ENCODE assay signal across 8 mouse cellular contexts in genomic region chr9:37229880-37230325, GRCm38 (mm10). TPM values are rescaled to one million over a fixed set of nuclear protein-coding genes. Genes with fewer than 3 reads are reported as not detected.
DNase-seq lines count a peak whose midpoint lies in the region; ATAC-seq and TF ChIP-seq lines count a peak whose summit lies in the region.

No protein-coding gene starts in this region.

- peak; percentile 99 for TF ChIP-seq CTCF in heart, adult 2 months (IDR thresholded peaks at IDR 0.05)

- no peaks in the 10 kb centered on the region for H3K36me3 ChIP-seq in embryonic facial prominence, embryonic 11.5 days (replicated peaks; ENCODE audit: control insufficient read depth, insufficient read depth, low read depth, low read length)
- H3K36me3 ChIP-seq in heart, adult 2 months (ENCODE audit: control insufficient read depth, insufficient read depth, low read length), result no peaks in the 10 kb centered on the region
- H3K36me3 ChIP-seq in limb, embryonic 10.5 days, result no peaks in the 10 kb centered on the region
- no peaks in the 10 kb centered on the region; the same call in 1 of the 2 replicates for H3K36me3 ChIP-seq in midbrain, embryonic 11.5 days (ENCODE audit: control insufficient read depth, insufficient read depth, low read length)

- no peak for TF ChIP-seq POLR2A in heart, adult 2 months (IDR thresholded peaks at IDR 0.05; ENCODE audit: insufficient read depth, low read depth, low read length)

- no peak overlapping the region for H3K4me2 ChIP-seq in embryonic facial prominence, embryonic 11.5 days (ENCODE audit: low read depth, low read length)
- no peak overlapping the region for H3K4me2 ChIP-seq in midbrain, embryonic 11.5 days

- H3K4me3 ChIP-seq in embryonic facial prominence, embryonic 11.5 days (ENCODE audit: low read depth, low read length), result no peak overlapping the region
- no peak overlapping the region for H3K4me3 ChIP-seq in heart, adult 2 months
- no peak overlapping the region for H3K4me3 ChIP-seq in limb, embryonic 10.5 days
- no peak overlapping the region for H3K4me3 ChIP-seq in midbrain, embryonic 11.5 days (ENCODE audit: low read depth, low read length)

- H3K79me2 ChIP-seq in heart, adult 2 months (replicated peaks; ENCODE audit: control insufficient read depth, insufficient read depth, low read length), result no peaks in the 10 kb centered on the region

- peak; percentile 72; the same call in 1 of the 2 replicates for ATAC-seq in embryonic facial prominence, embryonic 11.5 days (replicated peaks; ENCODE audit: insufficient number of reproducible peaks, low FRiP score, low TSS enrichment, low read depth)
- peak; percentile 89 for ATAC-seq in midbrain, embryonic 11.5 days (ENCODE audit: low FRiP score)

- DNase-seq in 416B (ENCODE audit: low read depth), result peak; percentile 82
- peak; percentile 71 for DNase-seq in adrenal gland, postnatal 10 days
- DNase-seq in embryonic facial prominence, embryonic 11.5 days (ENCODE audit: low spot score), result peak; percentile 79
- DNase-seq in heart, adult 2 months, result peak; percentile 47 to 56
- peak; percentile 60 for DNase-seq in kidney, adult 18-20 months
- peak; percentile 61 for DNase-seq in limb, embryonic 10.5 days (ENCODE audit: low spot score)
- peak; percentile 93 for DNase-seq in midbrain, embryonic 11.5 days (ENCODE audit: low spot score, missing footprints)
- DNase-seq in right cerebral cortex, postnatal 36 days (ENCODE audit: low spot score in 2 of 2), result peak; percentile 39 to 58

- H3K9me3 ChIP-seq in embryonic facial prominence, embryonic 11.5 days (replicated peaks; ENCODE audit: control insufficient read depth, low read length), result no peaks in the 10 kb centered on the region
- H3K9me3 ChIP-seq in limb, embryonic 10.5 days (replicated peaks), result no peaks in the 10 kb centered on the region
- no peaks in the 10 kb centered on the region for H3K9me3 ChIP-seq in midbrain, embryonic 11.5 days (ENCODE audit: control insufficient read depth, low read length)

- WGBS in embryonic facial prominence, embryonic 11.5 days, result 4% methylated on average over 1 of the region's 1 CpGs
- 0% methylated on average over 1 of the region's 1 CpGs for WGBS in heart, adult 2 months
- WGBS in limb, embryonic 10.5 days, result 0% methylated on average over 1 of the region's 1 CpGs
- 5% methylated on average over 1 of the region's 1 CpGs for WGBS in midbrain, embryonic 11.5 days

- intact Hi-C loops in heart, adult 2 months (cut with DNase I), result loop anchor here (1.0 to 2.0 kb wide), 4 partner anchors 53 to 335 kb away; no protein-coding TSS in a partner anchor

- no peaks in the 10 kb centered on the region for H3K27me3 ChIP-seq in embryonic facial prominence, embryonic 11.5 days (ENCODE audit: control insufficient read depth, insufficient read depth, low read length)
- H3K27me3 ChIP-seq in heart, adult 2 months (ENCODE audit: control insufficient read depth, insufficient read depth, low read length), result no peaks in the 10 kb centered on the region
- H3K27me3 ChIP-seq in limb, embryonic 10.5 days (ENCODE audit: low read depth, poor library complexity, severe bottlenecking), result peaks cover 33% of the 10 kb centered on the region
- no peaks in the 10 kb centered on the region for H3K27me3 ChIP-seq in midbrain, embryonic 11.5 days (ENCODE audit: control insufficient read depth, insufficient read depth, low read length)

- peak; percentile 86 for TF ChIP-seq EP300 in heart, adult 2 months (IDR thresholded peaks at IDR 0.05; ENCODE audit: insufficient read depth, low read depth, low read length)

- no peak overlapping the region for H3K27ac ChIP-seq in embryonic facial prominence, embryonic 11.5 days (replicated peaks; ENCODE audit: low read depth, low read length)
- H3K27ac ChIP-seq in heart, adult 2 months, result no peak overlapping the region
- no peak overlapping the region for H3K27ac ChIP-seq in limb, embryonic 10.5 days
- no peak overlapping the region for H3K27ac ChIP-seq in midbrain, embryonic 11.5 days (ENCODE audit: low read depth, low read length)

- no peaks in the 10 kb centered on the region for H3K4me1 ChIP-seq in embryonic facial prominence, embryonic 11.5 days (ENCODE audit: control insufficient read depth, insufficient read depth, low read length)
- peaks cover 1% of the 10 kb centered on the region; the same call in 1 of the 2 replicates for H3K4me1 ChIP-seq in heart, adult 2 months (ENCODE audit: control insufficient read depth, insufficient read depth, low read length)
- peaks cover 17% of the 10 kb centered on the region for H3K4me1 ChIP-seq in limb, embryonic 10.5 days
- peaks cover 7% of the 10 kb centered on the region for H3K4me1 ChIP-seq in midbrain, embryonic 11.5 days (ENCODE audit: control insufficient read depth, insufficient read depth, low read length)

- H3K9ac ChIP-seq in embryonic facial prominence, embryonic 11.5 days (replicated peaks; ENCODE audit: low read length), result no peak overlapping the region
- H3K9ac ChIP-seq in heart, adult 2 months (ENCODE audit: low read depth, low read length), result no peak overlapping the region
- no peak overlapping the region for H3K9ac ChIP-seq in midbrain, embryonic 11.5 days (ENCODE audit: low read length)

RNA-seq across cellular contexts. Expression of gene Tmem218, which starts 21.9 kb away (rescaled TPM):
- 1 to 10 TPM; 5.8 to 7.3 TPM for total RNA-seq in adrenal gland, postnatal 10 days (2021)
- 14.1 and 15.7 TPM in 2 replicates for polyA plus RNA-seq in embryonic facial prominence, embryonic 11.5 days (2014; fragmentation: Nextera tagmentation; extraction: Ambion mirVana)
- 1 to 10 TPM; 6.6 to 7.1 TPM for total RNA-seq in heart, adult 2 months (2021)
- polyA plus RNA-seq in heart, adult 2 months (2012; rRNA removed), result 4.2 and 7.7 TPM in 2 replicates
- polyA plus RNA-seq in limb, embryonic 10.5 days (2016; fragmentation: Nextera tagmentation; extraction: Ambion mirVana), result 6.5 and 10.4 TPM in 2 replicates
- polyA plus RNA-seq in midbrain, embryonic 11.5 days (2014; fragmentation: Nextera tagmentation; extraction: Ambion mirVana), result 17.3 and 19.2 TPM in 2 replicates

RNA-seq across cellular contexts. Expression of gene Slc37a2, which starts 25.6 kb away (rescaled TPM):
- total RNA-seq in adrenal gland, postnatal 10 days (2021), result 1 to 10 TPM; 8.8 to 9.8 TPM
- 1.5 and 2.9 TPM in 2 replicates for polyA plus RNA-seq in embryonic facial prominence, embryonic 11.5 days (2014; fragmentation: Nextera tagmentation; extraction: Ambion mirVana)
- total RNA-seq in heart, adult 2 months (2021), result 1 to 10 TPM; 2.9 to 4.1 TPM
- 4.1 and 5.9 TPM in 2 replicates for polyA plus RNA-seq in heart, adult 2 months (2012; rRNA removed)
- 2.0 and 2.5 TPM in 2 replicates for polyA plus RNA-seq in limb, embryonic 10.5 days (2016; fragmentation: Nextera tagmentation; extraction: Ambion mirVana)
- polyA plus RNA-seq in midbrain, embryonic 11.5 days (2014; fragmentation: Nextera tagmentation; extraction: Ambion mirVana), result 1.3 and 1.9 TPM in 2 replicates
